Mouse (Mus musculus) G1E (cell line): ENCODE measurements at regions not wholly inside any gene's neighbourhood (a gene's known extent, or its start where the extent isn't known, plus 50 kb on each side); places are given as distances from the start of the nearest gene placed in this dataset.

Source experiments
- ATAC-seq: 2 replicates; pipeline ENCODE4 v1.8.0; 2016; ENCODE audit warnings: mild to moderate bottlenecking; ENCODE audit not compliant: insufficient number of reproducible peaks, poor library complexity, low FRiP score, severe bottlenecking; ENCODE audit errors: extremely low read depth
- DNase-seq: peaks from one replicate; pipeline ENCODE4 v3.0.0; 2012; ENCODE audit warnings: low spot score
- H3K27me3 ChIP-seq: 2 replicates; pipeline ENCODE4 v1.6.1; 2012; ENCODE audit warnings: mild to moderate bottlenecking, low read length, inconsistent platforms; ENCODE audit not compliant: insufficient read depth
- H3K36me3 ChIP-seq: replicated peaks from 2 replicates; pipeline ENCODE3; 2012; ENCODE audit warnings: mild to moderate bottlenecking, inconsistent platforms
- H3K4me1 ChIP-seq: 2 replicates; pipeline ENCODE4 v1.6.1; 2012; ENCODE audit warnings: low read depth, low read length, inconsistent platforms, mixed read lengths; ENCODE audit not compliant: insufficient read depth
- H3K4me3 ChIP-seq: 2 replicates; pipeline ENCODE4 v1.5.1; 2012; ENCODE audit warnings: low read depth, mild to moderate bottlenecking, inconsistent platforms, low read length, moderate library complexity, mixed read lengths
- H3K9me3 ChIP-seq: replicated peaks from 2 replicates; pipeline ENCODE4 v1.6.1; 2012; ENCODE audit warnings: inconsistent platforms
- CTCF ChIP-seq: IDR thresholded peaks from 2 replicates; pipeline ENCODE4 v1.5.1; 2012; ENCODE audit warnings: low read depth, low read length, inconsistent platforms, mixed read lengths
- GATA1 ChIP-seq: IDR thresholded peaks from 2 replicates; pipeline ENCODE4 v1.6.1; 2012; ENCODE audit warnings: borderline replicate concordance, low read length, inconsistent platforms, mixed read lengths
- GATA2 ChIP-seq: IDR thresholded peaks from 2 replicates; pipeline ENCODE4 v1.6.1; 2012; ENCODE audit warnings: low read depth, low read length, inconsistent platforms, borderline replicate concordance
- POLR2AphosphoS5 ChIP-seq: IDR thresholded peaks from 2 replicates; pipeline ENCODE4 v1.6.1; 2012; ENCODE audit warnings: low read depth, low read length, inconsistent platforms; ENCODE audit not compliant: insufficient replicate concordance
- TAL1 ChIP-seq: conservative IDR thresholded peaks from 2 replicates; pipeline ENCODE4 v1.6.1; 2012; ENCODE audit warnings: low read depth, low read length, inconsistent platforms, mixed read lengths

DNA sequence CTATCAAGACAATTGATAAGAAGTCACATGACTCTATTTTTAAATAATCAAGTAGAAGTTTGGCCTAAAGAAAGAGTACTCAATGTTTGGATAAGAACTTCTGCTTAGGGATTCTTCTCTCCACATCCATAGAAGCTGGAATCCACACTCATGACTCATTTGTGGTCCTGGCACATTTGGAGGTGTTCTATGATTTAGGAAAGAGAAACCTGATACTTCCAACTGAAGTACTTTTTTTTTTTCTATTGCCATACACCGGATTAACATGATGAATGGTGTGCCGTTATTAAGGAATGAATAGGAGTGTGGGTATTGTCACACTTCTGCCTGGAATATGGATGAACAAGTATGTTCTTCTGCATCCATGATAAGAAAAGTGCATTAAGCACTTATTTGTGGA, 158.5 kb upstream of the Pter start:
- no peak overlapping the region for H3K4me3 ChIP-seq
- no peak for ATAC-seq
- no peaks in the 10 kb centered on the region for H3K9me3 ChIP-seq
- no peaks in the 10 kb centered on the region for H3K27me3 ChIP-seq
- TF ChIP-seq POLR2AphosphoS5 (no peak), GATA2 (no peak), CTCF (no peak), GATA1 (no peak), TAL1 (no peak)
- no peaks in the 10 kb centered on the region for H3K36me3 ChIP-seq
- H3K4me1 ChIP-seq, result no peaks in the 10 kb centered on the region
- no peak for DNase-seq

DNA sequence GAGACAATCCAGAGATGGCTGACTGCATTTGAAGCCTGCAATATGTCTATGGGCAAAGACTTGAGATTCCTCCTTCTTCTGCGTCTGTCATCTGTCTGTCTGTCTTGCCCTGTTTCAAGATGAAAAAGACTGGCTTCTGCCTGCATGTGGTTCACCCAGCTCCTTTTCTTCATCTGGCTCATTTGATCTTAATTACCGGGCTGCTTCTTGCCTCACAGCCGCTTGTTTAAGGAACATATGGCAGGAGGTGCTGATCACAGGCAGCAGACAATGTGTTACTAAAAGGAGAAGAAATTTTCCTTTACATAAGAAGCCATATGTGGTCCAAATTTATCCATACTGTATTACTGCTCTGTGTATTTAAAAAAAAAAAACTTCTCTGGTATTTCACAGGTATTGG, 147.0 kb upstream of the Pter start:
- TF ChIP-seq GATA2 (no peak), GATA1 (no peak), CTCF (no peak), TAL1 (no peak), POLR2AphosphoS5 (no peak)
- no peaks in the 10 kb centered on the region for H3K4me1 ChIP-seq
- DNase-seq, result no peak
- H3K4me3 ChIP-seq, result no peak overlapping the region
- H3K36me3 ChIP-seq, result no peaks in the 10 kb centered on the region
- H3K9me3 ChIP-seq, result no peaks in the 10 kb centered on the region
- no peak for ATAC-seq
- H3K27me3 ChIP-seq, result no peaks in the 10 kb centered on the region

GRCm38 (mm10) chr2:12777696-12778095, 146.1 kb upstream of the Pter start:
- TF ChIP-seq CTCF (no peak), POLR2AphosphoS5 (no peak), TAL1 (no peak), GATA1 (no peak), GATA2 (no peak)
- ATAC-seq, result no peak
- Histone ChIP-seq H3K27me3 (no peaks in the 10 kb centered on the region), H3K9me3 (no peaks in the 10 kb centered on the region), H3K4me1 (no peaks in the 10 kb centered on the region), H3K36me3 (no peaks in the 10 kb centered on the region), H3K4me3 (no peak overlapping the region)
- no peak for DNase-seq

DNA sequence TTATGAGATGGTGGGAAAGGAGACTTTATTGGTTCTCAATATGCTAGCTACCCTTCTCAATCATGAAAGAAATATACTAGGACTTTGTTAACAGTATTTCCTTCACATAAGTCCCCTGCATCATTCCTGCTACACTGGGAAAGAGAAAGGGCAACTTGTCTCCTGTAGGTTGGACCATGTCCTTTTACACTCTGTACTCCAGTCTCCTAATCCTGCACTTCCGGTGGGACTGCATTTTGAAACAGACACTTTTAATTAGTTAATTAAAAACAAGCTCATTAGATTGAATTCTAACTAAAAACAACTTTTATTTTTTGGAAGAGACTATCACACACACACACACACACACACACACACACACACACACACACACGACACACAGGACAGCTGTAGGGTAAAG, 131.2 kb upstream of the Pter start:
- TF ChIP-seq GATA1 (no peak), TAL1 (no peak), POLR2AphosphoS5 (no peak), GATA2 (no peak), CTCF (no peak)
- H3K4me1 ChIP-seq, result no peaks in the 10 kb centered on the region
- no peaks in the 10 kb centered on the region for H3K36me3 ChIP-seq
- no peaks in the 10 kb centered on the region for H3K9me3 ChIP-seq
- H3K4me3 ChIP-seq, result no peak overlapping the region
- no peaks in the 10 kb centered on the region for H3K27me3 ChIP-seq
- no peak for DNase-seq
- ATAC-seq, result no peak

- no peaks in the 10 kb centered on the region for H3K9me3 ChIP-seq
- no peaks in the 10 kb centered on the region for H3K27me3 ChIP-seq
- DNase-seq (no peak), ATAC-seq (no peak)
- TF ChIP-seq GATA1, result no peak
- TF ChIP-seq POLR2AphosphoS5, result no peak
- no peak for TF ChIP-seq CTCF
- TF ChIP-seq GATA2, result no peak
- no peak for TF ChIP-seq TAL1
- no peaks in the 10 kb centered on the region for H3K36me3 ChIP-seq
- H3K4me1 ChIP-seq, result no peaks in the 10 kb centered on the region
- H3K4me3 ChIP-seq, result no peak overlapping the region
Measured at GRCm38 (mm10) chr2:12797615-12798169, 126.1 kb upstream of the Pter start.

DNA sequence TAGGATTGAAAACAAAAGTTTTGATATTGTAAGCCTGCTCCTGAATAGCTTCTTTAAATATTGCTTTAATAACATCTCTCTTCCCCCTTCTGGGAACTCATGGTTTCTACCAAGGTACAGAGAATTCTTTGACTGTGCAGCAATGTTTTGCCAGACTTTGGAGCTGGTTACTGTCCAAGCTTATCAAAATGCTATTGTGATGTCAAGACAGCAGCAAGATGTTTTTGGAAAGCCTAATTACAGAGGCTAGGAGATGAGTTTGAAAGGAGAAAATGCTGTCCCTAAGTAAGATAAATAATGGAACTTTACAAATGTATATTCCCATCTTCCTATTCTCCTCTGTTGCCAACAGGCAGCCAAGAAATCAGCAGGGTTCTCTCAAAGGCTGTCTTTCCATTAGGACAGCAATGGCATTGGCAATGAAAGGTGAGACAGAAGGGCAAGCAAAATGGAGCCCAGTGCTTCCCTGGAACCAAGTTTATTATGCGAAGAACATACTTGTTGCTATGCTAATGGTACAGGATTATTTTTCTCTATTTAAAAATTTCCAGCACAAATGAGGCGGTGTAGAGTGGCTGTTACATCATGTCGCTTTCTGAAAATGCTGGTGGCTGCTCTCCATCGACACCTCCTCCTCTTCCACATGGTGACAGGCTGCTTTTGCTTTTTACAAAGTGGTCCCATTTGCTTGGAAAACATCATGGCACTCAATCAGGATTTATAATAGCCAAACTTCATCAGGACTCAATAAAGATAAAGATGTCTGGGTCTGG, 124.5 kb upstream of the Pter start:
- no peaks in the 10 kb centered on the region for H3K4me1 ChIP-seq
- TF ChIP-seq TAL1 (no peak), POLR2AphosphoS5 (no peak), GATA2 (no peak), GATA1 (no peak), CTCF (no peak)
- DNase-seq (no peak), ATAC-seq (no peak)
- H3K27me3 ChIP-seq, result no peaks in the 10 kb centered on the region
- no peak overlapping the region for H3K4me3 ChIP-seq
- H3K36me3 ChIP-seq, result no peaks in the 10 kb centered on the region
- no peaks in the 10 kb centered on the region for H3K9me3 ChIP-seq
